Mouse (Mus musculus) thymus, postnatal 10 days (tissue): Measurements from ENCODE around the gene 1700016H13Rik.

ENCODE experiments used
- DNase-seq, 2 experiments: peaks; one replicate each; pipeline ENCODE4 v3.0.0; 2021; ENCODE audit warnings: low spot score in 2 of 2

1700016H13Rik gene

GRCm38 (mm10) chr5:103673611-103674010 is 17.8 kb upstream of the 1700016H13Rik start:
- DNase-seq = no peak

GRCm38 (mm10) chr5:103671858-103672257 is 16.0 kb upstream of the 1700016H13Rik start:
- DNase-seq = no peak

- no peak for DNase-seq
Measured at GRCm38 (mm10) chr5:103665876-103666275, 10.1 kb upstream of the 1700016H13Rik start.

GRCm38 (mm10) chr5:103664932-103665331 is 9.1 kb upstream of the 1700016H13Rik start:
- no peak for DNase-seq

DNA sequence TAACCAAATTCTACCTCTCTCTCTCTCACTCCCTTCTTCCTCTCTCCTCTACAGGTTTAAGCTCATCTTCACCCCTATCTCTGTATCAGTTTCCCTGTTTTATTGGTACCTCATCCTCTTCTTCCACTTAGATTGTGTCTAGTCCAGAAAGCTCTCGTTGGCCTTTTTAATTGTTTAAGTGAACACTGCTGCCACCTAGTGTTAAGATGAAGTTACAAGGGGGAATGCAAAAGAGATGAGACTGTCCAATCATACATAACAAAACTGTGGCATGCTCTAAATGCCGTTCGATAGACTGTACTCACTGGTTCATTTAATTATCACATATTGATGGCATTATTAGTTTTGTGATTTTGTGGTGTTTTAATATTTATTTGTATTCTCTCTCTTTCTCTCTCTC is 3.8 kb upstream of the 1700016H13Rik start:
- DNase-seq = peak in 1 of 2 experiments; percentile 50

- DNase-seq = no peak
Measured at GRCm38 (mm10) chr5:103658921-103659320, 3.1 kb upstream of the 1700016H13Rik start.

DNA sequence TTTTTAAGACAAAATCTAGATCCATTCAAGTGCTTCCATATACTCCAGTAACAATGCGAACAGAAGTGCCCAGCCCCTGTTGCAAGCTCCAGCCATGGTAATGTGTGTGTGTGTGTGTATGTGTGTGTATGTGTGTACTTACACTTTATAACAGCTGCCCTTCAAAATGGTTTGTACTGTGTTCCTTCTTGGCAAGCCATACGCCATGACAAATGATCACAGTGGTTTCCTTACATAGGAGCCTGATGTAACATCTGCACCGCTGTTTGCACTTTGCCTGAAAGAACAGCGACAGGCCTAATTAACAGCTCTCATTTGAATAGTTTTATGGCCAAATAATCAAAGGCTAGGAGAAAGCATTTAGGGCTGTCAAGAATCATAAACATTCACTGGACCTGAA is 1.0 kb downstream of the 1700016H13Rik start:
- no peak for DNase-seq

- peak; percentile 15 to 48 for DNase-seq
Measured at GRCm38 (mm10) chr5:103654225-103654624, 1.6 kb downstream of the 1700016H13Rik start.

DNA sequence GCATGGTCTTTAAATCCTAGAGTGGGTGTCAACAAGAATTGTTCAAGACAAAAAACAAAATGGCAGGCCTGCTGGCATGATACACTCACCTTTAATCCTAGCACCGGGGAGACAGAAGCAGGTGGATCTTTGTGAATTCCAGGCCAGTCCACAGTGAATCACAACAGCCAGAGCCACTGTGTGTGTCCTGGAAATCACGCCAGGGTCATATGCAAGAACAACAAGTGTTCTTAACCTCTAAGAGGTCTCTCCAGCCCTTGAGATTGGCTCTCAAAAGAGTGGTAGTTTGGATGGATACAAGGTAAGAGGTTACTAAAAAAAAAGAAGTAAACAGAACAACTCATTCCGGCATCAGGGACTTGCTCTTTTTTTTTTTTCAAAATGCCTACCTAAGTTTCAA is 8.5 kb downstream of the 1700016H13Rik start:
- DNase-seq = no peak

GRCm38 (mm10) chr5:103644167-103644566 is 11.6 kb downstream of the 1700016H13Rik start:
- DNase-seq = no peak

DNA sequence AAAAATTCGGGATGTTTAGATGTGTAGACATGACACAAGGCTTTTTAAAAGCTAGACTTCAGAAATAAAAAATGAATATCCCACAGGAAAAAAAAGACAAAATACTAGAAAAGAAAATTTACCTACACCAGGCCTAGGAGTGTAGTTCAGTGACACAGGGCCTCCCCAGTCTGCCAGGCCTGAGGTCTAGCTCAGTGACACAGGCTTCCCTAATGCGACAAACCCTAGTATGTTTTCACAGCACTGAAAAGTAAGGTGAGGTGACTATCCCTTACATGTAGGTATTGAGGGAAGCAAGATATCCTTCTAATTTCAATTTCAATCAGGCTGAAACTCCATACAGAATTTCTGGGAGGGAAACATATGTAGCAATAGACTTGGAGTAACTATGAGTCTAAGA is 18.6 kb downstream of the 1700016H13Rik start:
- no peak for DNase-seq

- DNase-seq = no peak
Measured at GRCm38 (mm10) chr5:103629854-103630580, 25.8 kb downstream of the 1700016H13Rik start.

- no peak for DNase-seq
Measured at GRCm38 (mm10) chr5:103629111-103629764, 26.6 kb downstream of the 1700016H13Rik start, which contains the start of gene Slc10a6. TSS of gene Slc10a6 (minus strand) at chr5:103629403.

DNA sequence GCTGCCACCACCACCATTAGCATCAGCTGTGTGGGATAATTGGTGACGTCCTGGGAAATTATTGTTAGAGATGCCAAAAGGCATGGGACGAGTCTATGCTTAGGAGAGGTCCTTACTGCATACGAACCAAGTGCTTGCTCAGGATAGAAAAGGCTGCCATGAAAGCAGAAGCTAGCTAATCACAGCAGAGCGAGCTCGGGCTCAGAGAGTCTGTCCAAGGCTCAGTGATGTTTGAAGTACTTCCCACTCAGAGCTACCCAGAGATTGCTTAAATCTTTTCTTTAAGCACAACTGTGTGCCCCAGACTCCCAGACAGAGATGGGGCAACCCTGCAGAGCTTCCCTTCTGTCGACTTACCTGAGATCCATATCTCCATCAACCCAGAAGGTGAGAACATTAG is 27.3 kb downstream of the 1700016H13Rik start:
- DNase-seq = no peak

- DNase-seq = no peak
Measured at GRCm38 (mm10) chr5:103624831-103625230, 31.0 kb downstream of the 1700016H13Rik start.

GRCm38 (mm10) chr5:103622321-103622720 is 33.5 kb downstream of the 1700016H13Rik start:
- no peak for DNase-seq

- DNase-seq = no peak
Measured at GRCm38 (mm10) chr5:103620301-103620973, 35.4 kb downstream of the 1700016H13Rik start.

DNA sequence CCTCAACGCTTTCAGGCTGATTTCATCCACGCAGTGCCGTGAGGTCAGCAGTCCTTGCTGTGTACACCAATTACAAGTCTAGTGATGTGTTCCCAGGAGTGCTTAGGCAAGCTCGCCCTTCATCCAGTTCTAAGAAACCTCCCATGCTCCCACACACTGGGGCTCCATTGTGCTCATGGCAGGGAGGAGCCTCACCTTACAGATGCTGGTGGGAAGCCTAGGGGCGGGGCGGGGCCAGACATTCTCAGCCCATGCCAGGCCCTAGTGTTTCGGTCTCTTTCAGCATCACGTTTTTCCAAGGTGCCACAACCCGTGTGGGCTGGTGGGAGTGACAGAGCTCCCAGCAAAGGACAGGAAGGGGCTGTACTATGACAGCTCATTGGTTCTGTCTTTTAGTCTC is 38.6 kb downstream of the 1700016H13Rik start:
- no peak for DNase-seq

- DNase-seq = no peak
Measured at GRCm38 (mm10) chr5:103614356-103614755, 41.5 kb downstream of the 1700016H13Rik start.

GRCm38 (mm10) chr5:103612316-103612715 is 43.5 kb downstream of the 1700016H13Rik start:
- DNase-seq = no peak

DNA sequence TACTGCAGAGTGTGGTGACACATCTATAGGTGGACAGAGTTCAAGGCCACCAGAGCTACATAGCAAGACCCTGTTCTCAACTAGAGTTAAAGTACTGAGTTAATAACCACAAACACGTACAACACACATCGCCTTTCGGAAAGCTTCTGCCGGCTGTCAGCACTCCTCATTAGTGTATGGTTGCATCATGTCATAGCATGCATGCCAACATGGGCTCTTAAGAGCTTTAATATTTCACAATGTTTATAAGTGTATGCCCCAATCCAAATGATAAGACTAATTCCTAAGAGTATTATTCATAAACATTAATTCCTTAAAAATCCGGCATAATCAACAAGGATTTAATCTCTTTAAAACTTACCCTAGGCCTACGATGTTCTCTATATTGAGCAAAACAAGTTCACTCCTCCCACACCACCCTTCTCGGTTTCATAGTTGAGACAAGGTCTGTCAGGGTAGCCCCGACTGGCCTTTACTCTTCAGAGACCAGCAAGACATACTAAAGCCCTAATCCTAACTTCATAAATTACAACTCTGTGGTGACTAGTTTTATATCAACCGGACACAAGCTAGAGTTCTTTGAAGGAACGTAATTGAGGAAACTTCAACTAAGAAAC is 44.8 kb downstream of the 1700016H13Rik start:
- no peak for DNase-seq

DNA sequence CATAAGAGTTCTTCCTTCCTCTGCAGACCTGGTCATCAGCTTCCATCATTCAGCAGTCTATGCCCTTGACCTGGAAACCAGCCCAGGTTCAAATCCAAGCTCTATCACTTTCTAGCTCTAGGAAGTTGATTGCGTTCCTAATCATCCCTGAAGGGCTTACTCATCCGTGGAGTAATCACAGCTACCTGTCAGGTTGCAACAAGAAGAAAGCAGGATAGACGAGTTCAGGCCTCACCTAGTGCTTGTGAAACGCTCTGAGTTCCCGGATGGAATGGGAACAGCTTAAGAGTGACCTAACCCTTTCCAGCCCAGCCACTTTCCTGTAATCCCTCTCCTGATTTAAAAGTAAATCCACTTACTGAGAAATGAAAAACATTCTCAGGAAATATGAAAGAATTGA is 45.7 kb downstream of the 1700016H13Rik start:
- no peak for DNase-seq
